Mouse (Mus musculus) CH12.LX (cell line): Measurements from ENCODE around the gene Tigar. TPM values are rescaled to one million over a fixed set of nuclear protein-coding genes. Genes with fewer than 3 reads are reported as not detected.

ENCODE experiments used
- DNase-seq: peaks from one replicate; pipeline ENCODE4 v3.0.0-alpha.2; 2013; ENCODE audit errors: extremely low read depth
- H3K27ac ChIP-seq: 2 replicates; pipeline ENCODE4 v1.5.1; 2012; ENCODE audit warnings: low read depth, mild to moderate bottlenecking, control low read depth, moderate library complexity; ENCODE audit not compliant: insufficient read depth
- H3K27me3 ChIP-seq: replicated peaks from 2 replicates; pipeline ENCODE3; 2012; ENCODE audit warnings: inconsistent platforms
- H3K36me3 ChIP-seq, 2 experiments: replicated peaks in 1 of 2; 2 replicates each; pipeline versions ENCODE3 to v1.6.1; 2012; ENCODE audit warnings: inconsistent platforms in 1 of 2, low read length in 1 of 2, mild to moderate bottlenecking in 1 of 2, mixed read lengths in 1 of 2, moderate library complexity in 1 of 2; ENCODE audit not compliant: control insufficient read depth in 1 of 2, insufficient read depth in 1 of 2
- H3K4me1 ChIP-seq, 2 experiments: 2 replicates each; pipeline ENCODE4 v1.6.1; 2012; ENCODE audit warnings: inconsistent platforms in 1 of 2, moderate library complexity in 1 of 2; ENCODE audit not compliant: insufficient read depth in 2 of 2, control insufficient read depth in 1 of 2
- H3K4me2 ChIP-seq: 2 replicates; pipeline ENCODE4 v1.6.1; 2012; ENCODE audit warnings: low read depth, mild to moderate bottlenecking, control low read depth; ENCODE audit not compliant: poor library complexity, insufficient read depth, severe bottlenecking
- H3K4me3 ChIP-seq, 3 experiments: fragments of 150-350 bp in 1 of 3; sonication (generic) in 1 of 3; replicated peaks in 1 of 3; 2 replicates each; pipeline versions ENCODE3 to v1.5.1; 2011 to 2012; ENCODE audit warnings: low read depth in 2 of 3, low read length in 2 of 3, mild to moderate bottlenecking in 2 of 3, moderate library complexity in 2 of 3, control low read depth in 1 of 3, improper control_type of control experiment in 1 of 3, inconsistent platforms in 1 of 3, mixed read lengths in 1 of 3; ENCODE audit not compliant: poor library complexity in 1 of 3
- H3K79me2 ChIP-seq: replicated peaks from 2 replicates; pipeline ENCODE4 v1.6.1; 2012; ENCODE audit warnings: mild to moderate bottlenecking, moderate library complexity; ENCODE audit not compliant: control insufficient read depth, poor library complexity, insufficient read depth, severe bottlenecking; ENCODE audit errors: extremely low read depth
- H3K9ac ChIP-seq: 2 replicates; pipeline ENCODE4 v1.6.1; 2012; ENCODE audit warnings: low read depth, mild to moderate bottlenecking, control low read depth, moderate library complexity; ENCODE audit not compliant: insufficient read depth
- H3K9me3 ChIP-seq: replicated peaks from 2 replicates; pipeline ENCODE3; 2012; ENCODE audit warnings: low read length, inconsistent platforms, mixed read lengths
- CHD2 ChIP-seq: IDR thresholded peaks from 2 replicates; pipeline ENCODE4 v1.6.1; 2011; ENCODE audit warnings: low read length, improper control_type of control experiment
- CTCF ChIP-seq, 2 experiments: IDR thresholded peaks in 1 of 2; conservative IDR thresholded peaks in 1 of 2; 2 replicates each; pipeline ENCODE4 v1.5.1; 2011 to 2012; ENCODE audit warnings: low read depth in 2 of 2, low read length in 2 of 2, improper control_type of control experiment in 1 of 2, inconsistent platforms in 1 of 2, mild to moderate bottlenecking in 1 of 2, moderate library complexity in 1 of 2
- ELF1 ChIP-seq: IDR thresholded peaks from 2 replicates; pipeline ENCODE4 v1.6.1; 2014; ENCODE audit warnings: low read depth, mild to moderate bottlenecking, inconsistent platforms, low read length, improper control_type of control experiment
- ETS1 ChIP-seq: conservative IDR thresholded peaks from 2 replicates; pipeline ENCODE4 v1.6.1; 2012; ENCODE audit warnings: low read depth, mild to moderate bottlenecking, inconsistent platforms, low read length, improper control_type of control experiment, moderate library complexity
- GABPA ChIP-seq: IDR thresholded peaks from 2 replicates; pipeline ENCODE4 v1.6.1; 2012; ENCODE audit warnings: low read depth, low read length, improper control_type of control experiment, inconsistent platforms; ENCODE audit not compliant: insufficient replicate concordance
- MEF2A ChIP-seq: IDR thresholded peaks from 2 replicates; pipeline ENCODE4 v1.6.1; 2014; ENCODE audit warnings: low read depth, mild to moderate bottlenecking, inconsistent platforms, low read length, improper control_type of control experiment, borderline replicate concordance
- POLR2A ChIP-seq: IDR thresholded peaks from 2 replicates; pipeline ENCODE4 v1.6.1; 2011; ENCODE audit warnings: low read depth, mild to moderate bottlenecking, improper control_type of control experiment, low read length
- POLR2AphosphoS2 ChIP-seq: IDR thresholded peaks from 2 replicates; pipeline ENCODE4 v1.6.1; 2011; ENCODE audit warnings: low read depth, low read length, improper control_type of control experiment
- RAD21 ChIP-seq: IDR thresholded peaks from 2 replicates; pipeline ENCODE4 v1.6.1; 2011; ENCODE audit warnings: low read depth, mild to moderate bottlenecking, low read length, improper control_type of control experiment, moderate library complexity
- RCOR1 ChIP-seq: conservative IDR thresholded peaks from 2 replicates; pipeline ENCODE4 v1.6.1; 2012; ENCODE audit warnings: low read depth, mild to moderate bottlenecking, inconsistent platforms, low read length, improper control_type of control experiment
- TCF12 ChIP-seq: IDR thresholded peaks from 2 replicates; pipeline ENCODE4 v1.6.1; 2014; ENCODE audit warnings: low read depth, mild to moderate bottlenecking, inconsistent platforms, low read length, improper control_type of control experiment
- USF1 ChIP-seq: IDR thresholded peaks from 2 replicates; pipeline ENCODE4 v1.6.1; 2014; ENCODE audit warnings: low read depth, mild to moderate bottlenecking, inconsistent platforms, low read length, improper control_type of control experiment
- ZC3H11A ChIP-seq: IDR thresholded peaks from 2 replicates; pipeline ENCODE4 v1.6.1; 2012; ENCODE audit warnings: low read depth, mild to moderate bottlenecking, inconsistent platforms, low read length, improper control_type of control experiment
- ZKSCAN1 ChIP-seq: IDR thresholded peaks from 2 replicates; pipeline ENCODE4 v1.6.1; 2012; ENCODE audit warnings: low read depth, inconsistent platforms, low read length, improper control_type of control experiment, borderline replicate concordance
- ZMIZ1 ChIP-seq: IDR thresholded peaks from 2 replicates; pipeline ENCODE4 v1.6.1; 2012; ENCODE audit warnings: low read depth, mild to moderate bottlenecking, inconsistent platforms, low read length, improper control_type of control experiment
- dilution Hi-C: fragments of 300-500 bp; cut with MboI; formaldehyde crosslinking; loops from 2 replicates; pipeline ENCODE4 v1.14.3; 2020; ENCODE audit warnings: low sequenced_read_pairs; ENCODE audit not compliant: extremely low pct_unique_long_range_greater_than_20kb, extremely low pct_ligation_motif_present
- in situ Hi-C: fragments of 300-500 bp; cut with MboI; formaldehyde crosslinking; loops from 3 replicates; pipeline ENCODE4 v1.14.3; 2019; ENCODE audit warnings: low sequenced_read_pairs, low pct_ligation_motif_present, low pct_unique_long_range_greater_than_20kb, mixed read lengths
- polyA plus RNA-seq: library from polyadenylated mRNA; unstranded; fragments of >175 nt; gene quantifications from 2 replicates; pipeline ENCODE4 v1.2.1, GENCODE M21; 2012; ENCODE audit warnings: low read depth; ENCODE audit not compliant: insufficient read length
- total RNA-seq, 2 experiments: library from RNA; depleted of rRNA; stranded (reverse); fragments of 300-350 nt in 1 of 2; fragments of >200 nt in 1 of 2; gene quantifications; 2 replicates each; pipeline ENCODE4 v1.2.3; 2012 to 2014

The Tigar gene
- total and polyA plus RNA-seq, 3 experiments, result 8.9 to 20.8 (median 11.5) TPM

DNA sequence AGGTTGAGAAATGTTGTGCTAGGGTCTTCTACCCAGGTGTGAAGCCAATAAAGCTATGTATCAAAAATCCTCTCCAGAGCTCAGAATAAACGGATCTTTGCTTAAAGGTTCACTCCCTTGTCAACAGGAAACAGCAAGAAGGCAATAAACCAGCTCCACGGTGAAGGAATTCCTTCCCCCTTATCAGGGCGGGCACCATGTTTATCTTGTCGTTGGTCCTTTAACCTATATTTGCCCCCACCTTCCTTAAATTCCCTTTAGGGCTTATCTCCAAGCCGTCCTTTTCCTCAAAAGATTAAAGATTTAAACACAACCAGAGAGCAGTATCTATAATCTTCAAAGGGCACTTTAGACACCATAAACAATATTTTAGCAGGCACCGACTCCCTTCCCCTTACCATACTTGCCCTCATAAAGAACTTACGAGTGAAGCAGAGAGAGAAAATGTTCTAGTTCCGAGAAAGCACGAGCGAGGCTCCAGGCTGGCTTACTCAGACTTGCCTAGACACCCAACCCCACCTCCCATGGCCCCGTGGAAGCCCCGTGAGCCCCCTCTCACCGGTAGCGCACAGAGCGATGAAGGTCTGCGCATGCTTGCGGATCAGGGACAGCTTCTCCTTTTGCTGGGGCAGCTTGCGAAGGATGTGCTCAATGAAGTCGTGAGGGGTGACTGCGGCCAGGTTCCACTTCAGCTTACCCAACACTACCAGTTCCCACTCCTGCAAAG, 36.3 kb upstream of the Tigar start:
- H3K4me3 ChIP-seq, result no peak overlapping the region
- no peak overlapping the region for H3K4me2 ChIP-seq
- no peak overlapping the region for H3K9ac ChIP-seq
- no peak overlapping the region for H3K27ac ChIP-seq
- no peak for DNase-seq
- peaks cover 59 to 76% of the 10 kb centered on the region in 2 experiments for H3K36me3 ChIP-seq
- dilution Hi-C loops (no loop called here), in situ Hi-C loops (loop anchor here (5.0 to 10.0 kb wide), 2 partner anchors 217 to 309 kb away; no protein-coding TSS in a partner anchor)
- peaks cover 16 to 65% of the 10 kb centered on the region in 2 experiments for H3K4me1 ChIP-seq
- H3K27me3 ChIP-seq, result no peaks in the 10 kb centered on the region
- no peak for TF ChIP-seq ELF1
- TF ChIP-seq GABPA, result no peak
- no peak for TF ChIP-seq USF1
- TF ChIP-seq RCOR1, result no peak
- TF ChIP-seq ZMIZ1, result no peak
- no peak for TF ChIP-seq TCF12
- TF ChIP-seq CHD2, result no peak
- TF ChIP-seq ZC3H11A, result no peak
- no peak for TF ChIP-seq CTCF (conservative IDR thresholded peaks at IDR 0.05 in 1 of 2, IDR thresholded peaks at IDR 0.05 in 1 of 2; ENCODE audit: low read depth in 2 of 2, low read length in 2 of 2)
- no peak for TF ChIP-seq POLR2A
- TF ChIP-seq ETS1, result no peak
- TF ChIP-seq POLR2AphosphoS2, result no peak
- TF ChIP-seq RAD21, result no peak
- no peak for TF ChIP-seq MEF2A
- no peaks in the 10 kb centered on the region for H3K9me3 ChIP-seq
- peaks cover 30% of the 10 kb centered on the region for H3K79me2 ChIP-seq

DNA sequence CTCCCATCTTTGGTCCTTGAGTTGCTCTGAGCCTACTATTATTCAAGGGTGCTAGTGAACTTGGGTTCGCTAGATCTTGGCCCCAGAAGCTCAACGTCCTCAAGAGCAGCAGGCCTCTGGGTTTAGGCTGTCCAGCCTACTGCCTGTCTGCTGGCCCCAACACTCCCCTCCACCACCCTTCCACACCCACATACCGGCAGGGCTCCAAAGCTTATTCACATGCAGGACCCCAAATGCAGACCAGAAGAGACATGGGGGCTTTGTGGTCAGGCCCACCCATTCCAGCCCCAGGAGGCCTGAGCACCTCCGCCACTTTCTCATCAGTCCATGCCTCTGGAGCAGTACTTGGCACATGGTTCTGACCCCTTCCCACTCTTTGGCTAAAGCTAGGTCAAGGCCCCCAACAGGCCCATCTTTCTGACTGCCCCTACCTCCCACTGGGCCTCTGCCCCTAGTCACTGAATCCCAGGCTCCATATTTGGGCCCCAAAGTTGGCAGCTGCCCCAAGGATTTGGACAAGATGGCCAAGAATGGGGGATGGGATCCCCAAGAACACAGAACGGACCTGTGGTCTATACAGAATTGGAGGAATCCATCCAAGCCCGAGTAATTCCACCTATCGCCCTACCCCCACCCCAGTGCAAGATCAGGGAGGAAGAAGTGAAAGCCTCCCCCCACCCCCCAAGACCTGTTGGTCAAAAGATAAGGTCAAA, 34.4 kb upstream of the Tigar start:
- Histone ChIP-seq H3K9me3 (no peaks in the 10 kb centered on the region), H3K79me2 (peaks cover 11% of the 10 kb centered on the region), H3K9ac (no peak overlapping the region), H3K27me3 (no peaks in the 10 kb centered on the region), H3K4me1 (peaks cover 16 to 65% of the 10 kb centered on the region in 2 experiments)
- DNase-seq, result no peak
- in situ Hi-C loops (loop anchor here (10.0 kb wide), 1 partner anchor 311 kb away; no protein-coding TSS in a partner anchor), dilution Hi-C loops (no loop called here)
- TF ChIP-seq POLR2AphosphoS2, result peak; percentile 83; the same call in 1 of the 2 replicates
- TF ChIP-seq ZKSCAN1, result no peak
- TF ChIP-seq, all 38 proteins: peak for 1
- Histone ChIP-seq H3K4me2 (no peak overlapping the region), H3K36me3 (peaks cover 78 to 95% of the 10 kb centered on the region in 2 experiments), H3K27ac (peak overlapping the region; percentile 47), H3K4me3 (no peak overlapping the region)
